Mouse (Mus musculus) C2C12 (cell line): ENCODE data around the gene Olfr1413.

ENCODE experiments used
- CEBPB ChIP-seq: IDR thresholded peaks from one replicate; pipeline ENCODE4 v1.6.1; 2011; ENCODE audit warnings: low read depth, mild to moderate bottlenecking, control low read depth, moderate library complexity
- CTCF ChIP-seq: IDR thresholded peaks from one replicate; pipeline ENCODE4 v1.5.1; 2011; ENCODE audit not compliant: control insufficient read depth, insufficient read depth, insufficient read length
- FOSL1 ChIP-seq: IDR thresholded peaks from one replicate; pipeline ENCODE4 v1.8.0; 2011; ENCODE audit warnings: mild to moderate bottlenecking, low read length; ENCODE audit not compliant: poor library complexity, insufficient read depth, severe bottlenecking
- MAX ChIP-seq: IDR thresholded peaks from one replicate; pipeline ENCODE4 v1.6.1; 2011; ENCODE audit warnings: mild to moderate bottlenecking, control low read depth
- MYOD1 ChIP-seq: IDR thresholded peaks from one replicate; pipeline ENCODE4 v1.6.1; 2011; ENCODE audit warnings: low read depth; ENCODE audit not compliant: control insufficient read depth, insufficient read length
- MYOG ChIP-seq: IDR thresholded peaks from one replicate; pipeline ENCODE4 v1.6.1; 2011; ENCODE audit not compliant: control insufficient read depth, insufficient read length; ENCODE audit errors: extremely low read depth
- USF1 ChIP-seq: IDR thresholded peaks from one replicate; pipeline ENCODE4 v1.6.1; 2011; ENCODE audit warnings: low read depth, mild to moderate bottlenecking, control low read depth, moderate library complexity

GRCm38 (mm10) chr1:92539071-92539470 is 32.1 kb upstream of the Olfr1413 start:
- TF ChIP-seq MYOD1 (no peak), CTCF (no peak), CEBPB (no peak), USF1 (no peak), MAX (no peak), FOSL1 (no peak), MYOG (no peak)
